Mouse (Mus musculus) limb, embryonic 11.5 days (tissue): Measurements from ENCODE around the gene Eef1g. TPM values are rescaled to one million over a fixed set of nuclear protein-coding genes. Genes with fewer than 3 reads are reported as not detected.

ENCODE experiments used
- ATAC-seq: fragments of 200-750 bp; cut with Nextera tagmentation; 2 replicates; pipeline ENCODE4 v1.8.0; 2017; ENCODE audit warnings: low read depth; ENCODE audit not compliant: insufficient number of reproducible peaks, low FRiP score, low TSS enrichment
- DNase-seq: peaks from one replicate; pipeline ENCODE4 v3.0.0-alpha.2; 2015; ENCODE audit warnings: low spot score
- H3K27ac ChIP-seq: fragments of 300-500 bp; sonication (generic); replicated peaks from 2 replicates; pipeline ENCODE4 v1.5.1; 2014; ENCODE audit warnings: low read depth, mild to moderate bottlenecking, low read length
- H3K27me3 ChIP-seq: fragments of 300-500 bp; sonication (generic); 2 replicates; pipeline ENCODE4 v1.6.1; 2014; ENCODE audit warnings: mild to moderate bottlenecking, low read length, mixed read lengths; ENCODE audit not compliant: control insufficient read depth, insufficient read depth
- H3K36me3 ChIP-seq: fragments of 300-500 bp; sonication (generic); 2 replicates; pipeline ENCODE4 v1.6.1; 2014; ENCODE audit warnings: mild to moderate bottlenecking, low read length, moderate library complexity, mixed read lengths; ENCODE audit not compliant: control insufficient read depth, insufficient read depth
- H3K4me1 ChIP-seq: fragments of 300-500 bp; sonication (generic); 2 replicates; pipeline ENCODE4 v1.6.1; 2014; ENCODE audit warnings: low read length, mixed read lengths; ENCODE audit not compliant: control insufficient read depth, insufficient read depth
- H3K4me2 ChIP-seq: fragments of 300-500 bp; sonication (generic); 2 replicates; pipeline ENCODE4 v1.6.1; 2014; ENCODE audit warnings: low read depth, mild to moderate bottlenecking, moderate library complexity; ENCODE audit not compliant: severe bottlenecking
- H3K4me3 ChIP-seq: fragments of 300-500 bp; sonication (generic); 2 replicates; pipeline ENCODE4 v1.5.1; 2014; ENCODE audit warnings: low read depth, low read length
- H3K9ac ChIP-seq: fragments of 300-500 bp; sonication (generic); 2 replicates; pipeline ENCODE4 v1.6.1; 2014; ENCODE audit warnings: mild to moderate bottlenecking, low read length
- H3K9me3 ChIP-seq: fragments of 300-500 bp; sonication (generic); 2 replicates; pipeline ENCODE4 v1.6.1; 2016; ENCODE audit warnings: low read length; ENCODE audit not compliant: control insufficient read depth
- WGBS: fragments of 180-500 bp; shearing (Covaris S2); extraction: QIAGEN DNeasy Blood & Tissue Kit; methylation state at CpG from one replicate; pipeline ENCODE4 v1.1.7; 2014; 5-methylcytosine and 5-hydroxymethylcytosine counted together
- polyA plus RNA-seq: library from polyadenylated mRNA; unstranded; fragments of >200 nt; fragmentation: Nextera tagmentation; extraction: Ambion mirVana; gene quantifications from 2 replicates; pipeline ENCODE4 v1.2.1, GENCODE M21; 2014

The Eef1g gene
- polyA plus RNA-seq, 1 experiment from 2014 or later = 588 TPM

DNA sequence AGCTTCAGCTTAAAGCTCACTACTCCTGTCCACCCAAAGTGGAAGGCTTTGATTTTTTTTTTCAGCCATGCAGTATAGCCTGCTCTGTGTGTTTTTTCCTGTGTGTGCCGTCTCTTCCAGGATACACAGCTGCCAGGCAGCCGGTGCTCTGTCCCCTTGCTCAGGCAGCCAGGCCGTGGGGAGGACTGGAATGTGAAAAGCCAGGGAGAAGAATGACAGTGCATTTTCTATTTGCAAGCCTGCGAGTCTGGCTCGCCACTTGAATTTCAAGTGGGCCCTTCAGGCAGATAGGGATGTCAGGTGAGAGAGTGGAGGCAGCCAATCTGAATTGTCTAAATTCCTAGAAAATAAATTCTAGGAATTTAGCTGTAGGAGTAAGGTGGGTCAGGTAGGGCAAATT lies 61.0 kb downstream of the Eef1g start:
- Histone ChIP-seq H3K27me3 (no peaks in the 10 kb centered on the region), H3K4me1 (no peaks in the 10 kb centered on the region), H3K9ac (no peak overlapping the region), H3K27ac (no peak overlapping the region), H3K4me2 (no peak overlapping the region), H3K4me3 (no peak overlapping the region), H3K36me3 (no peaks in the 10 kb centered on the region), H3K9me3 (no peaks in the 10 kb centered on the region)
- WGBS = 52% methylated on average over 5 of the region's 5 CpGs
- no peak for ATAC-seq
- DNase-seq = no peak

Other genes with a start within 250 kb of the Eef1g start
- gene Slc3a2, start 243.7 kb upstream of the Eef1g start, polyA plus RNA-seq = 108 and 114 TPM in 2 replicates
- 92.9 and 100 TPM in 2 replicates for gene Wdr74, start 231.2 kb upstream of the Eef1g start, polyA plus RNA-seq
- 0.99 and 1.8 TPM in 2 replicates for gene 1700092M07Rik, start 226.3 kb upstream of the Eef1g start, polyA plus RNA-seq
- gene Stx5a, start 225.6 kb upstream of the Eef1g start, polyA plus RNA-seq = 125 and 127 TPM in 2 replicates
- gene Nxf1, start 210.0 kb upstream of the Eef1g start, polyA plus RNA-seq = 228 and 247 TPM in 2 replicates
- 183 and 204 TPM in 2 replicates for gene Tmem223, start 196.0 kb upstream of the Eef1g start, polyA plus RNA-seq
- gene Tmem179b, start 192.6 kb upstream of the Eef1g start, polyA plus RNA-seq = 49.1 and 51.3 TPM in 2 replicates
- gene Taf6l, start 180.6 kb upstream of the Eef1g start, polyA plus RNA-seq = 22.5 and 23.0 TPM in 2 replicates
- 197 and 206 TPM in 2 replicates for gene Polr2g, start 168.5 kb upstream of the Eef1g start, polyA plus RNA-seq
- gene Zbtb3, start 164.5 kb upstream of the Eef1g start, polyA plus RNA-seq = 4.8 and 5.0 TPM in 2 replicates
- gene Ttc9c, start 147.7 kb upstream of the Eef1g start, polyA plus RNA-seq = 63.3 and 67.1 TPM in 2 replicates
- 6.9 and 8.0 TPM in 2 replicates for gene Hnrnpul2, start 147.0 kb upstream of the Eef1g start, polyA plus RNA-seq
- gene AC129217.1, start 137.3 kb upstream of the Eef1g start, polyA plus RNA-seq = not detected in 2 replicates
- gene Bscl2, start 129.6 kb upstream of the Eef1g start, polyA plus RNA-seq = 34.1 and 35.0 TPM in 2 replicates
- gene Gng3, start 127.8 kb upstream of the Eef1g start, polyA plus RNA-seq = 9.1 and 9.6 TPM in 2 replicates
- 0.12 and 0.47 TPM in 2 replicates for gene Lrrn4cl, start 116.3 kb upstream of the Eef1g start, polyA plus RNA-seq
- gene Ubxn1, start 95.5 kb upstream of the Eef1g start, polyA plus RNA-seq = 186 and 196 TPM in 2 replicates
- gene Uqcc3, start 86.1 kb upstream of the Eef1g start, polyA plus RNA-seq = 53.5 and 60.2 TPM in 2 replicates
- 110 and 128 TPM in 2 replicates for gene Lbhd1, start 83.3 kb upstream of the Eef1g start, polyA plus RNA-seq
- gene Gm49403, start 83.1 kb upstream of the Eef1g start, polyA plus RNA-seq = not detected in 2 replicates
- gene 1810009A15Rik, start 78.2 kb upstream of the Eef1g start, polyA plus RNA-seq = 127 and 132 TPM in 2 replicates
- 0.24 TPM in 1 of 2 replicates, not detected in the other for gene Gm49416, start 78.1 kb upstream of the Eef1g start, polyA plus RNA-seq
- gene Ints5, start 74.0 kb upstream of the Eef1g start, polyA plus RNA-seq = 38.5 and 39.2 TPM in 2 replicates
- gene Ganab, start 69.0 kb upstream of the Eef1g start, polyA plus RNA-seq = 111 and 122 TPM in 2 replicates
- 33.1 and 37.2 TPM in 2 replicates for gene B3gat3, start 46.7 kb upstream of the Eef1g start, polyA plus RNA-seq
- 1.1 and 1.4 TPM in 2 replicates for gene Rom1, start 37.7 kb upstream of the Eef1g start, polyA plus RNA-seq
- 17.9 and 18.0 TPM in 2 replicates for gene Eml3, start 37.5 kb upstream of the Eef1g start, polyA plus RNA-seq
- gene Mta2, start 25.2 kb upstream of the Eef1g start, polyA plus RNA-seq = 58.5 and 62.0 TPM in 2 replicates
- 33.2 and 35.2 TPM in 2 replicates for gene Tut1, start 13.2 kb upstream of the Eef1g start, polyA plus RNA-seq
- 7.7 and 8.9 TPM in 2 replicates for gene Ahnak, start 22.2 kb downstream of the Eef1g start, polyA plus RNA-seq
- gene Scgb1a1, start 120.9 kb downstream of the Eef1g start, polyA plus RNA-seq = not detected in 2 replicates
- gene Asrgl1, start 168.6 kb downstream of the Eef1g start, polyA plus RNA-seq = 19.7 and 22.8 TPM in 2 replicates